Mouse (Mus musculus): Measurements from ENCODE around the gene Gm2a.
A peak's percentile ranks its signal among the peaks of the same experiment; 100 is the strongest.
"Not testable (repeated sequence)": the region's sequence is repeated elsewhere in the genome, so short reads cannot be mapped to it uniquely, and the experiment has no call there.

Gm2a gene

DNA sequence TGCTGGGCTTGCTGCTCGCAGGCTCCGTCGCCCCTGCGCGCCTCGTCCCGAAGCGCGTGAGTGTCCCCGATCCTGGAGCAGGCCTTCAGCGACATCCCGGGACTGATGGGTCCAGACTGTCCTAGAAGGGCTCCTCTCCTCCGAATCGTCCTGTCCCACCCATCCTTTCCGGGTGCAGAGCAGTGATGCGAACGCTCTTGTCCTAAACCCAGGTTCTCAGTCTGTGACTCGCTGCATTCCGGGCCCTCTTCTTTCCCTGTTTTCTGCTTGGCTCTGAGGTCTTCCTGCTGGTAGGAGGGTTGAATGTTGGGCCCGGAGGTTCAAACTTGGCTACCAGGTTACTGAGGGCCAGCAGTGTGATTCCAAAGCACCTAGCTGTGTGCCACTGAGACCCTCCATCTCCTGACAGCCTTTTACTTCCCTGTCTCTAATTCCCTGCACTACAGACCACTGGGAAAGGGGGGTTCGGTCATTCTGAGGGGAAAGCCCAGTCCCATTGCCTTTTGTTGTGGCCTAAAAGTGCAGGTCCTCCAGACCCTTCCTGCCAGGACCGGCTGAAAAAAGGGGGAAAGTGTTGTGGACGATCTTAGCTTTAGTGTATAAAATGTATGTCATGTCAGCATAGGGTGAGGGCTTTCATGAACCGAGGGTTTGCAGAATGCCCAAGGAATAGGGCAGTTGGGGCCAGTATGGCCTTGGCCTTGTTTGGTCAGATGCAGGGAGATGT is 437 bp downstream of the Gm2a start:
- no peak for DNase-seq

DNA sequence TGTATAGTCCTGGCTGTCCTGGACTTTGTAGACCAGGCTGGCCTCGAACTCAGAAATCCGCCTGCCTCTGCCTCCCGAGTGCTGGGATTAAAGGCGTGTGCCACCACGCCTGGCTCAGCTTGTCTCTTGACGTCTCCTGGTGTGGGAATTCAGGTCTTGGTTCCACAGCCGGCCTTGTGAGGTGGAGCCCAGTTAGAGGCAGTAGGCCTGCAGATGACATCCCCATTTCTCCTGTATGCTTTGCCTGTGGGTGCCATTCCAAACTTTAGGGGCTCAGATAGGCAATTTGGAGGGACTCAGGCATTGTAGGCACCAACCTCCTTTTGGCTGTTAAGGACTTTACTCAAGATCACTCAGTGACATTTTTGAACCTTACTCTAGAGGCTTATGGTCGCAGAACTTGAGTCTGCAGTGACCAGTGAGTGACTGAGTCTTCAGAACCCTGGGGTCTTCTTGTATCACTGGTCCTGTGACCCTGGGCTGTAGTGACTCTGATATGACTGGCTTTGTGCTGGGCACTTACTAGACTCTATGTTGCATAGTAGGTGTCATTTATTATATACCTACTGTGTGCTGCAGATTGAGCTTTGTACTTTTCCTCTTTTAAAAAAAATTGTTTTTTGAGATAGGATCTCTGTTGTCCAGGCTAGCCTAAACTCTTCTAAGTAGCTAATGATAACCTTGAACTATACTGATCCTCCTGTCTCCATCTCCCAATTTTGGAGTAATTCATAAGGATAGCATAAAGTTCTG is 1.3 kb downstream of the Gm2a start:
- DNase-seq = peak; percentile 28

DNA sequence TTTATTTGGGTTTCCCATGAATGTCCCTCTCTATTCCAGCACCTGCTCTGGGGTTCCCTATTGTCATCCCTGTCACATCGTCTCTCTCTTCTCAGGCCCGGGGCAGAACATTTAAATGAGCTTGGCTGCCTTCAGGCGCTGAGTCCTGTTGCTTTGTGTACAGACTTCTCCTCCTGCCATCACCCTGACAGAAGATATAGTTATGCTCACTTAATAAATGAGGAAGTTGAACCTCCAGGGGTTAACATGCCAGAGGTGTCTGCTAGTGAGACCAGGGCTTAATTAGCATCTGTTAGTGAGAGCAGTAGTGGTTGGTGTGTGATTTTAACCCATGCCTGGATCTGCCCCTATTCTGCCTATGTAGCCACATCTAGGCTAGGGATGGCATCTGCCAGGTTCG is 2.0 kb downstream of the Gm2a start:
- no peak for DNase-seq

DNA sequence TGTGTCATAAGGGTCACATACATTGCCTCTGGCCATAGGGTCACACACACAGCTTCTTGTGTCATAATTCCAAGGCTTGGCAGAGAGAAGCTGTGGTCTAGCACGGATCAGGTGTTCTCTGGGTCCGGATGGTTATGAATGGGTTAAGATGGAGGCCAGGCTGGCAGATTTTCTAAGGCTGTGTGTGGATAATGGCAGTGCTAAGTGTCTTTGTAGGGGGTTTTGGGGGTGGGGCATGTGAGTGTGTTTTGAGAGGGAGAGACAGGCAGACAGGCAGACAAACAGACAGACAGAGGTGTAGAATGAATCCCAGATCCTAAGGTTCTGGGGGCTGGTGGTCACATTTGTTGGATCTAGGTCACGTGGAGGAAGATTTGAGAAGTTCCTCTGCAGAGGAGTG is 4.1 kb downstream of the Gm2a start:
- DNase-seq = no peak

DNA sequence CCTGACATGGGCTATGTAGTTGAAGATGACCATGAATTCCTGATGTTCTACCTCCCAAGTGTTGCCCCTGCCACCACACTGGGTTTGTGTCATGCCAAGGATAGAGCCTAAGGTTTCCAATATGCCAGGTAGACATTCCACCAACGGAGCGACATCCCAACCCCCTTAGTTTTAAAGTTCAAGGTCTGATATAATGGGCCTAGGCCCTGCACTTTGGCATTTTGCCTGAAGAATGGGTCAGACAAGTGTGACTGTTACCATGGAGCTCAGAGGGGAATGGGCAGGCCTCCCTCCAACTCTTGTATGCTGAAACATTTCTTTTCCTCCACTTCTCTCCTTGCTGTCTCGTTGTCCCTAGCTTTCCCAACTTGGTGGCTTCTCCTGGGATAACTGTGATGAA is 5.3 kb downstream of the Gm2a start:
- peak; percentile 77 for DNase-seq

DNA sequence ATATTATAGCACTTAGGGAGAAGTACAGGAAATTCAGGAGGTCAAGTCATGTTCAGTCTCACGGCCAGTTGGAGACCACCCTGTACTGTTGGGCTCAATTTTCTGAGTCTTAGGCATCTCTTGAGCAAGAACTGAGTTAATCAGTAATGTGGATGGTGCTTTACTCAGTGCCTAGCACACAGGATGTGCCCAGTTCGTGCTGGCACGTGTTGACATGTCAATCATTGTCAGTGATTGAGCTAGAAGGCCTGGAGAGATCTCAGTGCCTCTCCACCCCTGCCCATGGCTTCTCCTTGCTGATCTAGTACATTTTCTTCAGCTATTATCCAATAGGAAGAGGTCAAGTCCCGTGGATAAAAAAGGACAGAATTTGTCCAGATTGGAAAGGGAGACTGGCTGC is 7.5 kb downstream of the Gm2a start:
- peak; percentile 90 for DNase-seq

DNA sequence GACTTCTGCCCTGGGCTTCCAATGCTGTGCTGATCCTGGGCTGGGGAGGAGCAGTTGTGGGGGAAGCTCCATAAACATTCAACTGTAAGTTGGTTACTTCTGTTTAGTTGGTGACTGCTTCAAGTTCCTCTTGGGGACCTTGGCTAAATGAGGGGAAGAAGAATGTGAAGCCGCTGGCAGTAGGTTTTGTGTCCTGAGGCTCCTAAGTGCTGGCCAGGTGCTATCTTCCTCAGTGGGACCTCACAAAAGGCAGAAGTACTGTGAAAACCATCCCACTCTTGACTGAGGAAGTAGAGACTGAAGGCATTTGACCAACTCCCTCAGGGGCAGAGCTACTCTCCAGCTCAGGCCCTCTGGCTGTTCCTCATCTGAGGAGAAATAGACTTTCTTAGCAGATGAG is 8.7 kb downstream of the Gm2a start:
- DNase-seq = no peak

DNA sequence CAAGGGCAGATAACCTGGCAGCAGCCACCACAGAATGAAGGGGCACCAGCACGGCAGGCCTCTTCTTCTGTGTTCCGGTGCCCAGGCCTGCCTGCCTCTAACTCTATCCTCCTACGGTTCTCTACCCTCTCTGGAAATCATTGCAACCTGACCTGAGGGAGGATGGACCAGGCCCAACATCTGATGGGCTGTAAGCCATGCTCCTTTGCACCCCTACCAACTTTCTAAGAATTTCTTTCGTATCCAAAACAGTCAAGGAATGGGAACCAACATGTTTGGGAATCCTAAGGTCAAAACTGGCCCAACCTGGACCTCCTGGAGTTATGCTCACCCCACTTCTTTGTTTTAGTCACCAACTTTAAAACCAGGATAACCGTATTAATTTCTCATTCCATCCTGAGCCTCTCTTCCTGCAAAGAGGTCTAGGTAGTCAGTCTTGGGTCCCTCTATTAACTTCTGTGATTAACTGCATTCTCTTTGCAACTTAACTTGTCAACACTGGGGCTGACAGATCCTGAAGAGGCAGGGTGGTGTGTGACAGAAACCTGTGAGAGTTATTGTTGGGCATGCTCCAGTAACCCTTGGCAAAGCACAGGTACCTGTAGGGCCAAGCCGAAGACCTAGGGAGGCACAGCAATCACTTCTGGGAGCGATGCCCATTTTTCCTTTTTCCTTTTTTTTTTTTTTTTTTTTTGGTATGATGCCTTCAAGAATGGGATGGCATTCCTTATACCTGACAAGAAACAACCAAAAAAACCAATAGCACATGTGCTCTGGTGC is 11.8 kb downstream of the Gm2a start:
- DNase-seq = no peak

DNA sequence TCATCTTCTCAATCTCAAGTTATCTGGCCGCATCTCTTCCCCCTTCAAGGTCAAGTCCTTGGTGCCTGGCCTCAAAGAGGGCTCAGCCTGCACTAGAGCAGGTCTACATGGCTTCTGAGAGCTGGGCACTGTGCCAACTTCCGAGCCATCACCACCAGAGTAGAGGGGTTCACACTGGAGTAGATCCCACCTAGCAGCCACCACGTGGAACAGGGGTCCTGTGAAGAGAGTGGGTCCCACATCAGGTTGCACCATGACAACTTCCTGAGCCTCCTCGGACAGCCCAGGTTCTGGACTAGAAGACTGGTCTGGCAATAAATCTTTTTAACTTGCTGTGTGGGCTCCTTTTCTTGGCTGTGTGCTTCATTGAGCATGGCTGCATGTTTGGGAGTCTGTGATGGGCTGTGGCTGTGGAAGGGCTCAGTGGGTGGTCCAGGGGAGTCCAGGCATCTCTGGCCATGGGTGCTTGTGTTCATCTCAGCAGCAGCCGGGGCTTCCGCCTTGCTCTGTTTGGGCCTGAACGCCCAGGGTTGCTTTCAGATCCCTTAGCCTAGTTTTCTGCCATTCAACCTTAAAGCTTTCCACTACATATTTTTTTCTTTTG is 12.8 kb downstream of the Gm2a start:
- DNase-seq = no peak

DNA sequence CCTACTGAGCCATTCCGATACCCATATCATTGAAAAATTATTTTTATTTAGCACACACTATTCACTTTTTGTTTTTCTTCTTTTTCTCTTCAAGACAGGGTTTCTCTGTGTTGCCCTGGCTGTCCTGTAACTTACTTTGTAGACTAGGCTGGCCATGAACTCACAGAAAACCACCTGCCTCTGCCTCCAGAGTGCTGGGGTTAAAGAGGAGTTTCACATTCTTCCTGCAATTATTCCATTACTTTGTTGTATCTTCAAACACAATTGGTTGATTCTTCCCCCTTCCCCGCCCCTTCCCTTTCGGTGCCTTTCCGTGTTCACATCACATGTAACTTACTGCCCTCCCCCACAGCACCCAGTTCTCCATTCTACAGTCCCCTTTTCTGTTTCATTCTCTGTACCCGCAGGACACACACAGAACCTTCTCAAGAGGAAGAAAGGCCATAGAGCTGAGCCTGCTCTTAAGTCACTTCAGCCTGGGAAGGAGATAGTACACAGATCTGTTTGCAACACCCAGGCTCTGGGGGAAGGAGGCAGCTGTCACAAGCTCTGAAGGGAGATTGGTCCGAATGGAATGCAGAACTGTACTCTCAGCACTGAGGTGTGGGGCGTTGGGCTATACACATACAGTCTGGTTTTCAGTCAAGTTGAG is 15.4 kb downstream of the Gm2a start:
- no peak for DNase-seq

DNA sequence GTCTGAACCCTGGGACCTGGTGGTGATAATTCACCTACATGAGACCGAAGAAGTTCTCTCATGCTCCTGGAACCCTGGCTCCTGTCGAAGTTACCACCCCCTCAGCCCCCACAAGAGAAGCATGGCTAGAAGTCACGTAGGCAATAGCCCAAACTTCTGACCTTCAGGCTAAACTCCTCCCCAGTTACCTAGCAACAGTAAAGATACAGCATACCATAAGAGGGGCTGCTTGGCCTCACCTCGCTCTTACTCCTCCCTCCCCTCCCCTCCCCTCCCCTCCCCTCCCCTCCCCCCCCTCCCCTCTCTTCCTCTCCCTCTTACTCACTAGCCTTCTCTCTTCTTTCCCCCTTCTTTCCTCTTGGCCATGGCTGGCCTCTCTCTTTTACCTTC is 15.9 kb downstream of the Gm2a start:
- not testable (repeated sequence) for DNase-seq

DNA sequence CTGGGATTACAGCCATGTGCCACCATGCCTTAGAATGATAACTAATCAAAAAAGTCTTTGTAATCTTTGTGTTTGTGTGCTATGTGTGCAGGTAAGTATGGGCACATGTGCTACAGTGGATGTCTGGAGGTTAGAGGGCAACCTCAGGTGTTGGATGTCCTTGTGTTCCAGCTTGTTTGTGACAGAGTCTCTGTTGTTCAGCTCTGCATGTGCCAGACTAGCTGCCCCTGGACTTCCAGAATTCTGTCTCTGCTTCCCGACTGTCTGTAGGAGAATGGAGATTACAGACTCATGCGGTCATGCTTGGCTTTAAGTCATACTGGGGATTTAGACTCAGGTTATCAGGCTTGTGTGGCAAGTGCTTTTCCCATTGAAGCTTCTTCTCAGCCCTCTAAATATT is 16.4 kb downstream of the Gm2a start:
- DNase-seq = no peak

DNA sequence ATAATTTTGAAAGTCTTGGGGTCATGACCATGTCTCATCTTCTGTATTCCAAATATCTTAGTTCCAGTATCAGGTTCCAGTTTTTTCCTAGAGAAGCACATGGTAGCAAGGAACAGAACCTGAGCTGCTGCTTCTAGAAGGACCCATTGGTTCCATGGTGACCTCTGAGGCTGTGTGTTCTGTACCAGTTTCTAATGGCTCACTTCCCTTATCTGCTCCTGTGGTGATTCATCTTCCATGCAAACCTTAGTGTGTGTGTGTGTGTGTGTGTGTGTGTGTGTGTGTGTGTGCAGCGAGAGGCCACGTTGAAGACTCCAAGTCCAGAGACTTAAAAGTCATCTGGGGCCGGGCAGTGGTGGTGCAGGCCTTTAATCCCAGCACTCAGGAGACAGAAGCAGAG is 18.1 kb downstream of the Gm2a start:
- DNase-seq = no peak

DNA sequence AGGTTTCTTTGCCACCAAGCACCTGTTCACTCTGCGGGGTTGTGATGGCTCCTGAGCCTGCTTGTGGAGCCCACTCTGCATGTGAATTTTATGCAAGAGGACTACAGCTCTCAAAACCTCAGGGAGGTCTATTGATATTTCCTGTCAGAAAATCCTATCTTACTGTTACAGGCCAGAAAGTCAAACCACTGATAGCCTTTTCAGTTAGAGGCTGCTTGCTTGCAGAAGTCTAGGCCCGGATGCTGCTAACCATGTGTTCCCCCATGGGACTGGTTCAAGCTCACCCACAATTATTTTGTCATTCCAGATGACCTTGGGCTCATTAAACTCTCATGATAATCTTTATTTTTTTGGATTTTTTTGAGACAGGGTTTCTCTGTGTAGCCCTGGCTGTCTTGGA is 19.1 kb downstream of the Gm2a start:
- DNase-seq = no peak

DNA sequence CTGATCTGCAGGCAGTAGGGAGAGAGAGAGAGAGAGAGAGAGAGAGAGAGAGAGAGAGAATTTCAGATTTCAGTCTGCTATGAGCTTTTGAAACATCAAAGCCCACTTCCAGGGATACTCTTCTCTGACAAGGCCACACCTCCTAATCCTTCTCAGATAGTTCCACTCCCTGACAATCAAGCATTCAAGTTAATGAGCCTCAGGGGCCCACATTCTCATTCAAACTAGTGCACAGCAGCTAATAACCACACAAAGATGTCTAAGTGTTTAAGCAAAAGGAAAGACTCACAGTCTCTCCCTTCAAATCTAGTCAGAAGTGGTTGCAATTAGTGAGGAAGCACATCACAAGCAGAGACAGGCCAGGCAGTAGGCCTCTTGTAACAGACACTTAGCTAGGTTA is 22.4 kb downstream of the Gm2a start:
- DNase-seq = no peak

DNA sequence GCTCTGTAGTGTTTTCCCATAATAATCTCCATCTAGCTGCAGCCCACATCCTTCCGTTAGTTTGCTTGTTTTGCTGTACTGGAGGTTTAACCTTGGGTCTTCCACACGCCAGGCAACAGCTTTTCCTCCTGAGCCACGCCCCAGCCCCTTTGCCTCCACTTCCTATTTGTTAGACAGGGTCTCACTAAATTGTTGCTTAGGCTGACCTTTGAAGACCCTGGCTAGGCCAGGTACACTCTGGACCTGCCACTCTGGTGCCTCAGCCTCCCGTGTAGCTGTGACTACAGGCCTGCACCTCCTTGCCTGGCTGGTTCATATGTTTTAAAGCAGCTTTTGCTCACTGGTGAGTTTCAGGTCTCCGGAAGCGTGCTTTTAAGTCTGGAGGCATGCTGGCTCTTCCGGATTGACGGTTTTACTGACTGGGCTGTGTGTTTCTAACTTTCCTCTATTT is 22.9 kb downstream of the Gm2a start:
- DNase-seq = no peak

DNA sequence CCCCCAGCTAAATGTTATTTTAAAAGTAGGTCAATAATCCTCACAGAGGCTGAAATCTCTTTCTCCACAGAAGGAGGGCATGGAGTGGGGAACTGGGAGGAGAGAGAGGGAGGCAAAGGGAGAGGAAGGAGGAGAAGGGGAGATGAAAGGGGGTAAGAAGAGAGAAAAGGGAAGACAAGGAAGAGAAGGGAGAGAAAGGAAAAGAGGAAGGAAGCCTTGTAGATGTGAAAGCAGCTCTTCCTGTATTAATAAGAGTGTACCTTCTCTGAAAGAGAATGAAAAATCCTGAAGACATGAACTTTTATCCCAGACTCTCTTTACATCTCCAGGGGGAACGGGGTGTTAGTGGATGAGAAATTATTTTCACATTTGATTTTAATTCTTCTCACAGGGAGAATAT is 23.5 kb downstream of the Gm2a start:
- DNase-seq = no peak

DNA sequence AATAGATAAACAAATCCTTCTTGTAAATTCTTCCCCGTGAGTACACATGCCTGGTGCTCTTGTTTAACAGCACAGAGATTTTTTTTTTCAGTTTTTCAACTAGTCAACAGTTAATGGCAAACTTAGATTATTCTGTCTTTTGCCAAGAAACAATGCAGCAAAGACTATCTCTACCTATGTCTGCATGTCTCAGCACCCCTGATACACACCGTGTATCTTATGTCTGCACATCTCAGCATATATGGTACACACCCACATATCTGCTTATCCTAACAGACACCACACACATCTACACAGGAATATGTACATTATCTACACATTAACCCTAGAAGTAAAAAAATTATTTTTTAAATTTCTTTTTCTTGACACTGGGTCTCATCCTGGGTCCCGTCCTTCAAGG is 28.7 kb downstream of the Gm2a start:
- DNase-seq = no peak

DNA sequence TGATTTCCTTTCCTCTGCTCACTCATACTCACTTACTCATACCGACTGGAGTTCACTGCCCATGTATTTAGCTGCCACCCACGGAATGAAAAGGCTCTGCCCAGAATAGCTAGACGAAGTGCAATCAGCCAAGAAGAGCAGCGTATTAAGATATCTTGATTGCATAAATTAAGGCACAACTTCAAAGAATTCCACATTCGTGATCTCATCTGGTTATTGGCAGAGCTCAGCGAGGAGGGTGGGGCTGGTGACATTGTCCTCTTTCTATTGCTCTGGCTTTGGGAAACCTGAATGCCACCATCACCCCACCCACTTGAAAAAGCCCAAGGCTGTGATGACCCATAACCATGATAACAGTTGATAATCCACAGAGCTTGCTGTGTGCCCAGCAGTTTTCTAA is 30.0 kb downstream of the Gm2a start:
- DNase-seq = no peak

DNA sequence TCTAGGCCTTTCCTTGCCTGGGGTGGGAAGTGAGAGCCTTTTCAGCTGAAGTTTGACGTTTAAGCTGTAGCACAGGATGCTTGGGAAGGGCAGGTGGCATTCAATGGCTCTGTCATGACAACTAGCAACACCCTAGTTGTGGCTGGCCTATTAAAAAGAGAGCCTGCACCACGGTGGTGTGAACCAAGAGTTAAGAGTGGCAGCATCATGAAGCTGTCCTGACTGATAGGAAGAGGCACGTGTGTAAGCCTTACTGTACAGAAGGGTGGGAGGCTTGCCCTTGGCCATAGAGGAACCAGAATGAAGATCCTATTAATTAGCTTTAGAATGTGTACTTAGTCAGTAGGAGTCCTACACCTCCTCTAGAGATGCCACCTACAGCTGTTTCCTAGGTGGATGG is 30.5 kb downstream of the Gm2a start:
- no peak for DNase-seq

DNA sequence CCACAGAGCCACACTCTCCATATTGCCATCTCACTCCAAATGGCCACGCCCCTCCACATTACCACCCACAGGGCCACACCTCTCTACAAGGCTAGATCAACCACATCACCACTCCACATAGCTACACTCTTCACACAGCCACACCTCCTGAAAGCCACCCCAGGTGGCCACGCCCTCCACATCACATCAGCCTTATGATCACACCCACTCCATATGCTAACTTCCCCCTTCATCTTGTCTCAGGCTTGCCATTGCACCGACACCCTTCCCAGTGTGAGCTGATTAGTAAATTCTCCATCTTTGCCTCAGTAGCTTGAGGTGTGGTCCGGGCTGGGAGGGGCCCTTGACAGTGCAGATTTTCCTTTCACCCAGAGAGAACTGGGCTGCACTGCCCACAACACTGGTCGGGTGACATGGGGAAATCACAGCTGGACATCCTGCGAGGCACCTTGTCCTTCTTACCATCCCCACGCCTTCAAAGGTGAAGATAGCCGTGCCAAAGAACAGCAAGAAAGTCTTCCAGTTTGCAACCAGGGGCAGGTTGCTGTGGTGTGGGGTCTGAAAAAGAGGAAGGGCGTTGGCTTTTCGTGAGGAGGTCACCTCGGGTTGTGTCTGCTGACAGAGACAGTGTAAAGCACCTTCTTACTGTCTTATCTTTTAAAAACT is 33.3 kb downstream of the Gm2a start:
- no peak for DNase-seq

DNA sequence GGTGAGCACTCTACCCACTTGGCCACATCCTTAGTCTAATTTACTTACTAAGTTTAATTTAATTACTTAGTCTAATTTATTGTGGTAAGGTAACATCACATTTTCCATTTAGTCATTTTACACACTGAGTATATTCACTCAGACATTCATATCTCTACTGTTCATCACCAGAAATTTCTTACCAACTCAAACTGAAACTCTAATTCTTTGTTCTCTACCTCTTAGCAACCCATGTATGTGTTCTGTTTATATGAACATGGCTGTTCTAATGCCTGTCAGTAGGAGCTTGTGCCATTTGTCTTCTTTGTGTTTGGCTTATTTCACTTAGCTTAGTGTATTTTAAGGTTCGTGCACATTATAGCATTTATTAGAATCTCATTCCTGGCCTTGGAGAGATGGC is 34.0 kb downstream of the Gm2a start:
- no peak for DNase-seq

All from kidney, adult 11 months (tissue).